Mouse (Mus musculus): ENCODE measurements around the gene Mcoln1.

GRCm38 (mm10) chr8:3451992-3452391 lies 48.3 kb upstream of the Mcoln1 start:
- TF ChIP-seq POLR2A (IDR thresholded peaks at IDR 0.05; ENCODE audit: borderline replicate concordance, extremely low read depth, low read depth, low read length) (no peak), CTCF (IDR thresholded peaks at IDR 0.05; ENCODE audit: insufficient read depth, low read length) (no peak)
